Mouse (Mus musculus) liver, embryonic 16.5 days (tissue): ENCODE measurements around the gene Kcnn4. TPM values are rescaled to one million over a fixed set of nuclear protein-coding genes. Genes with fewer than 3 reads are reported as not detected.

Source experiments
- ATAC-seq: fragments of 200-750 bp; cut with Nextera tagmentation; 2 replicates; pipeline ENCODE4 v1.8.0; 2017; ENCODE audit warnings: low read depth, mild to moderate bottlenecking, moderate number of reproducible peaks, moderate library complexity
- H3K27ac ChIP-seq: fragments of 300-500 bp; sonication (generic); 2 replicates; pipeline ENCODE4 v1.5.1; 2014; ENCODE audit warnings: mild to moderate bottlenecking, low read length
- H3K27me3 ChIP-seq: fragments of 300-500 bp; sonication (generic); 2 replicates; pipeline ENCODE4 v1.6.1; 2014; ENCODE audit warnings: low read depth, low read length, mixed read lengths; ENCODE audit not compliant: control insufficient read depth, insufficient read depth
- H3K36me3 ChIP-seq: fragments of 300-500 bp; sonication (generic); 2 replicates; pipeline ENCODE4 v1.6.1; 2014; ENCODE audit warnings: mild to moderate bottlenecking; ENCODE audit not compliant: control insufficient read depth, insufficient read depth
- H3K4me1 ChIP-seq: fragments of 300-500 bp; sonication (generic); 2 replicates; pipeline ENCODE4 v1.6.1; 2014; ENCODE audit warnings: low read depth, low read length, mixed read lengths; ENCODE audit not compliant: control insufficient read depth
- H3K4me2 ChIP-seq: fragments of 300-500 bp; sonication (generic); 2 replicates; pipeline ENCODE4 v1.6.1; 2014; ENCODE audit warnings: low read depth, low read length, mixed read lengths
- H3K4me3 ChIP-seq: fragments of 300-500 bp; sonication (generic); 2 replicates; pipeline ENCODE4 v1.5.1; 2014; ENCODE audit warnings: low read depth, mild to moderate bottlenecking, low read length
- H3K9ac ChIP-seq: fragments of 300-500 bp; sonication (generic); 2 replicates; pipeline ENCODE4 v1.6.1; 2014; ENCODE audit warnings: low read depth, low read length
- H3K9me3 ChIP-seq: fragments of 300-500 bp; sonication (generic); replicated peaks from 2 replicates; pipeline ENCODE4 v1.6.1; 2016; ENCODE audit warnings: low read length; ENCODE audit not compliant: control insufficient read depth
- WGBS: fragments of 180-500 bp; shearing (Covaris S2); extraction: QIAGEN DNeasy Blood & Tissue Kit; methylation state at CpG from one replicate; pipeline ENCODE4 v1.1.7; 2014; ENCODE audit not compliant: insufficient replicate concordance; 5-methylcytosine and 5-hydroxymethylcytosine counted together
- polyA plus RNA-seq: library from polyadenylated mRNA; unstranded; fragments of >200 nt; fragmentation: Nextera tagmentation; extraction: Ambion mirVana; gene quantifications from 2 replicates; pipeline ENCODE4 v1.2.1, GENCODE M21; 2015

Gene Kcnn4
- polyA plus RNA-seq, 1 experiment from 2014 or later, result 93.4 TPM

- no peaks in the 10 kb centered on the region; the same call in 1 of the 2 replicates for H3K9me3 ChIP-seq
- H3K9ac ChIP-seq, result no peak overlapping the region
- no peaks in the 10 kb centered on the region for H3K27me3 ChIP-seq
- no peak overlapping the region for H3K27ac ChIP-seq
- ATAC-seq, result no peak
- peaks cover 9% of the 10 kb centered on the region for H3K4me1 ChIP-seq
- H3K4me2 ChIP-seq, result no peak overlapping the region
- H3K36me3 ChIP-seq, result peaks cover 29% of the 10 kb centered on the region
- WGBS, result 40% methylated on average over 5 of the region's 5 CpGs
- H3K4me3 ChIP-seq, result no peak overlapping the region
Observed at GRCm38 (mm10) chr7:24406528-24407344, 36.7 kb downstream of the Kcnn4 start.

GRCm38 (mm10) chr7:24408186-24408585 lies 38.1 kb downstream of the Kcnn4 start:
- Histone ChIP-seq H3K27ac (no peak overlapping the region), H3K4me2 (no peak overlapping the region), H3K4me3 (no peak overlapping the region), H3K9me3 (no peaks in the 10 kb centered on the region), H3K9ac (no peak overlapping the region), H3K4me1 (peaks cover 9% of the 10 kb centered on the region), H3K36me3 (peaks cover 23% of the 10 kb centered on the region), H3K27me3 (no peaks in the 10 kb centered on the region)
- 92% methylated on average over 9 of the region's 9 CpGs for WGBS
- no peak for ATAC-seq

DNA sequence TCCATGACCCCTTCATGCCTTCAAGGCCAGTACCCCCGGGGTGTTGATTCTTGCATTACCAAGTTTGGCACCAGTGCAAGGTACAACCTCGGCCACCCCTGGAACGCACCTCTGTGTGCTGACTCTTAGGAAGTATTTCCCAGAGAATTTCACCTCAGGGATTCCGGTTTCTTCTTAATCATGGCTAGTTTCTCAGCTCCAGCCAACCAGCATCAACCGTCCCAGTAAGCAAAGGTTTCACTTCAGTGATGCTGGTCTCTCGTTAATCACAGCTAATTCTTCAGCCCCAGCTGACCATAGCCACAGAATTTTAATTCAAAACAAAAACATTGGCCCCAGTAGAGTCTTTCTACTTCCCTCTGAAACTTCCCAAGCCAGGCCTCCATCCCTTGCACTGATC lies 40.1 kb downstream of the Kcnn4 start:
- WGBS, result 88% methylated on average over 6 of the region's 6 CpGs
- Histone ChIP-seq H3K27me3 (no peaks in the 10 kb centered on the region), H3K36me3 (peaks cover 15% of the 10 kb centered on the region), H3K9ac (no peak overlapping the region), H3K27ac (no peak overlapping the region), H3K4me1 (peaks cover 6% of the 10 kb centered on the region), H3K4me3 (no peak overlapping the region), H3K9me3 (no peaks in the 10 kb centered on the region), H3K4me2 (no peak overlapping the region)
- ATAC-seq, result no peak

DNA sequence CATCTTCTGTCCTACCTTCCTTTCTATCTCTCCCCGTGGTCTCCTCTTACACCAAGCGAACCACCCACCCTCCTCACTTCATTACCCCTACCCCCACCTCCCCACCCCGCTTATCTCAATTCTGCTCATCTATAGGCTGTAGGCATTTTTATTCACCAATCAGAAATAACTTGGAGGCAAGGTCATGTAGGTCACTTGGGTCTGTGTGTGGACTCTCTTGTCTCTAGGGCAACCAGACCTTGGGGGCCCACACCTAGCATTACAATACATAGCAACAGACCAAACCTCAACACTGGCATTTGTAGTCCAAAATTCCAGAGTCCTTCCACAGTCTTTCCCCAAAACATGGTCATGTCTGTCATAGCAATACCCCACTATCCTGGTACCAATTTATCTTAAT lies 40.8 kb downstream of the Kcnn4 start:
- H3K36me3 ChIP-seq, result peaks cover 8% of the 10 kb centered on the region; the same call in 1 of the 2 replicates
- no peak overlapping the region for H3K9ac ChIP-seq
- no peaks in the 10 kb centered on the region for H3K27me3 ChIP-seq
- peaks cover 6% of the 10 kb centered on the region for H3K4me1 ChIP-seq
- H3K4me2 ChIP-seq, result no peak overlapping the region
- no peak for ATAC-seq
- no peak overlapping the region for H3K27ac ChIP-seq
- no peak overlapping the region for H3K4me3 ChIP-seq
- WGBS, result 52% methylated on average over 3 of the region's 3 CpGs
- H3K9me3 ChIP-seq, result no peaks in the 10 kb centered on the region

DNA sequence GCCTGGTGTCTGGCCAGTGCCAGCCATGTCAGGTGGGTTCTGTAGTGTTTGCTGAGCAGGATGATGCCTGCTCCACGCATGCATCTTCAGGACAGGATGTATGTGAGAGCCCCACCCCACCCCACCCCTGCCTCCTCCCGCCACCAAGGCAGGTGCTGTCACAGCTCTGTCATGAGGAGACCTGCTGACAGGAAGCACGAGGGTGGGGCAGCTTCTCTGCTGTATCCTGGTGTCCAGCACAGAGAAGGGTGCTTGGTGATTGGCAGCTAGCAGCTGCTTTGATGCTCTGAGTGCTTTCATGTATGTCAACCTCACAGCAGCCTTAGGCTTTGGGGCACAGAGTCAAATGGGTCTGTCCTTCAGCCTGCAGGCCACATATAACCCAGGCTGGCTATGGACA lies 43.6 kb downstream of the Kcnn4 start:
- Histone ChIP-seq H3K9me3 (no peaks in the 10 kb centered on the region), H3K27ac (no peak overlapping the region), H3K4me1 (no peaks in the 10 kb centered on the region), H3K27me3 (no peaks in the 10 kb centered on the region), H3K4me3 (no peak overlapping the region), H3K36me3 (0 out of 2 replicates have a peak, but pooled peaks cover under 1% of the 10 kb centered on the region), H3K9ac (no peak overlapping the region), H3K4me2 (no peak overlapping the region)
- no peak for ATAC-seq
- WGBS, result 55% methylated on average over 3 of the region's 3 CpGs

DNA sequence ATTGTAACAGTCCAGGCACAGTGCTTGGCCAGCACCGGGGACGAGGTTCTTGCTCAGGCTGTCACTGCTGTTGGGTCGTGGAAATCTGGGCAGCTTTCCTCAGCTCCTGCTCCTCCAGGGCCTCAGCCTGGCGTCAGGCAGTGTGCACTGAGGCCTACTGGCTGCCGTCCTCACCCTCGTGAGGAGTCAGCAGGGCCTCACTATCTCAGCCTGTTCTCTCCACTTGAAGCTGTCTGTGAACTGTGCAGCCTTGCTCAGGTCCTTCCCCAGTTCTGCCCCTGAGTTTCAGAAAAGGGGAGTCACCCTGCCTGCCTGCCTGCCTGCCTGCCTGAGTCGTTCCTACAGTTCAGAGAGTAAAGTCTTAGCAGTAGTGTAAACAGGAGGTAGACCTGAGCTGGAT lies 45.2 kb downstream of the Kcnn4 start:
- Histone ChIP-seq H3K27ac (no peak overlapping the region), H3K36me3 (no peaks in the 10 kb centered on the region), H3K4me1 (no peaks in the 10 kb centered on the region), H3K4me2 (no peak overlapping the region), H3K27me3 (no peaks in the 10 kb centered on the region), H3K9me3 (no peaks in the 10 kb centered on the region), H3K9ac (no peak overlapping the region), H3K4me3 (no peak overlapping the region)
- WGBS, result 64% methylated on average over 7 of the region's 7 CpGs
- ATAC-seq, result no peak

DNA sequence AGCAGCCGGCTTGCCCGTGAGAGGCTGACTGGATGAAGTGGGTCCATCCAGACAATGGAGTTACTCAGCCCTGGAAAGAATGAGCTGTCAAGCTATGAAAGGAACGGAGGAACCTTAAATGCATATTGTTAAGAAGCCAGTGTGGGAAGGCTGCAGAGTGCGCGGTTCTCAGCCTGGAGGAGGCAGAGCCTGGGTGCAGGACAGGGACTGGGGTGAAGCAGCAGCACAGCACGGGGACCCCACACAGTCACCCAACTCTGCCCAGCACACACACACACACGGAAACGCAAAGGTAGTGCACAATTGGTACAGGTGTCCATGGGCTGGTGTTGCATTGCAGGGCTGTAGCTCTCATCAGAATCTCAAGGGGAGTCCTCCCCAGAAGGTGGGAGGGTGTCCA lies 49.5 kb downstream of the Kcnn4 start:
- H3K36me3 ChIP-seq, result no peaks in the 10 kb centered on the region
- no peak overlapping the region for H3K27ac ChIP-seq
- no peaks in the 10 kb centered on the region for H3K4me1 ChIP-seq
- no peaks in the 10 kb centered on the region for H3K27me3 ChIP-seq
- ATAC-seq, result no peak
- H3K9me3 ChIP-seq, result no peaks in the 10 kb centered on the region
- 85% methylated on average over 8 of the region's 8 CpGs for WGBS
- no peak overlapping the region for H3K4me2 ChIP-seq
- no peak overlapping the region for H3K4me3 ChIP-seq
- no peak overlapping the region for H3K9ac ChIP-seq

DNA sequence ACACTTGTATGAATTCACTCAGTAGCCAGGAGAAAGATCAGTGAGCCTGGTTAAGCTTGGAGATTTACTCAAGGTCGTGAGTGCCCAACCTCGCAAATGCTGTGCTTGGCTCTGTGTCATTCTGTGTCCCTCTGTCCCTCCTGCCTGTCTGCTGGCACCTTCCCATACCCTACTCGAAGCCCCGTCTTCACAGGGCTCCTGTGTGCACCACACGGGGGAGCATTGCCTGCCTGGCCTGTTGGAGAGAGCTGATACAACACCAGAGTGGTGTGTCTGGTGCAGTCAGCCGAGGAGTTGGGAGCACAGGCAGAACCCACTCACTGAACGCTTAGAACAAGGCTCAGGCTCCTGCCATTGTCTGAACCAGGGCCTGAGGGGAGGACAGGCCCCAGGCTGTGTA lies 51.6 kb downstream of the Kcnn4 start:
- WGBS, result 68% methylated on average over 7 of the region's 7 CpGs
- Histone ChIP-seq H3K9me3 (no peaks in the 10 kb centered on the region), H3K27me3 (no peaks in the 10 kb centered on the region), H3K27ac (no peak overlapping the region), H3K4me2 (no peak overlapping the region), H3K4me3 (no peak overlapping the region), H3K36me3 (no peaks in the 10 kb centered on the region), H3K9ac (no peak overlapping the region), H3K4me1 (no peaks in the 10 kb centered on the region)
- ATAC-seq, result no peak

DNA sequence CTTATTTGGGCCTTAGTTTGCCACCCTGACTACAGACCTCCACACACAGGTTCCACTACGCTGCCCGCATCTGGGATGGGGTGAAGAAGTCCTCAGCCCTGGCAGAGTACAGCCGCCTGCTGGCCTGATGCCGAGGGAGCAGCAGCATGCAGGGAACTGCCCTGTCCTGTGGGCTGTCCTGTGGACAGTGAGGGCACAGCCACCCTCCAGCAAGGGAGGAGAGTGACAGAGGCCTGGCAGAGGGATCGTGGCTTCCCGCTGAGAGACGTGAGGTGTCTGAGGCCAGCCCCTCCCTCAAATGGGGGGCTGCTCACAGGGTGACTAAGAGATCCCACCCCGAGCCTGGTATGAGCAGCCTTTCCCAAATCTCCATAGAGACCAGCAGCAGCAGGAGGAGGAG lies 52.2 kb downstream of the Kcnn4 start:
- Histone ChIP-seq H3K4me2 (no peak overlapping the region), H3K27ac (no peak overlapping the region), H3K4me1 (no peaks in the 10 kb centered on the region), H3K27me3 (no peaks in the 10 kb centered on the region), H3K9me3 (no peaks in the 10 kb centered on the region), H3K4me3 (no peak overlapping the region), H3K9ac (no peak overlapping the region), H3K36me3 (no peaks in the 10 kb centered on the region)
- no peak for ATAC-seq
- WGBS, result 87% methylated on average over 8 of the region's 8 CpGs
